Mouse (Mus musculus) testis, adult 2 months (tissue): ENCODE results near the gene Mttp. TPM values are rescaled to one million over a fixed set of nuclear protein-coding genes. Genes with fewer than 3 reads are reported as not detected.

Experiments used
- H3K27ac ChIP-seq: fragments of 200-500 bp; 2 replicates; pipeline ENCODE4 v1.5.1; 2012; ENCODE audit warnings: low read depth, low read length; ENCODE audit not compliant: control insufficient read depth, insufficient read depth
- H3K27me3 ChIP-seq: fragments of 200-500 bp; 2 replicates; pipeline ENCODE4 v1.6.1; 2012; ENCODE audit warnings: mild to moderate bottlenecking, low read length, moderate library complexity; ENCODE audit not compliant: control insufficient read depth, insufficient read depth
- H3K36me3 ChIP-seq: fragments of 200-500 bp; 2 replicates; pipeline ENCODE4 v1.6.1; 2012; ENCODE audit warnings: mild to moderate bottlenecking, low read length; ENCODE audit not compliant: control insufficient read depth, insufficient read depth
- H3K4me1 ChIP-seq: fragments of 200-500 bp; 2 replicates; pipeline ENCODE4 v1.6.1; 2012; ENCODE audit warnings: low read length; ENCODE audit not compliant: control insufficient read depth, insufficient read depth
- H3K4me3 ChIP-seq: fragments of 200-500 bp; 2 replicates; pipeline ENCODE4 v1.5.1; 2012; ENCODE audit warnings: low read depth, mild to moderate bottlenecking, low read length, moderate library complexity, mixed read lengths; ENCODE audit not compliant: control insufficient read depth
- CTCF ChIP-seq: fragments of 200-500 bp; IDR thresholded peaks from 2 replicates; pipeline ENCODE4 v1.5.1; 2012; ENCODE audit warnings: low read depth, mild to moderate bottlenecking, inconsistent platforms, low read length, moderate library complexity; ENCODE audit not compliant: control insufficient read depth, insufficient read depth, insufficient replicate concordance
- POLR2A ChIP-seq: fragments of 200-500 bp; IDR thresholded peaks from 2 replicates; pipeline ENCODE4 v1.6.1; 2012; ENCODE audit warnings: low read depth, mild to moderate bottlenecking, inconsistent platforms, low read length, moderate library complexity; ENCODE audit not compliant: control insufficient read depth
- polyA plus RNA-seq: library from polyadenylated mRNA; depleted of rRNA; stranded (reverse); fragments of >200 nt; gene quantifications from 2 replicates; pipeline ENCODE4 v1.2.3, GENCODE M21; 2012

The Mttp gene
- polyA plus RNA-seq, 1 experiment = 10.9 TPM

DNA sequence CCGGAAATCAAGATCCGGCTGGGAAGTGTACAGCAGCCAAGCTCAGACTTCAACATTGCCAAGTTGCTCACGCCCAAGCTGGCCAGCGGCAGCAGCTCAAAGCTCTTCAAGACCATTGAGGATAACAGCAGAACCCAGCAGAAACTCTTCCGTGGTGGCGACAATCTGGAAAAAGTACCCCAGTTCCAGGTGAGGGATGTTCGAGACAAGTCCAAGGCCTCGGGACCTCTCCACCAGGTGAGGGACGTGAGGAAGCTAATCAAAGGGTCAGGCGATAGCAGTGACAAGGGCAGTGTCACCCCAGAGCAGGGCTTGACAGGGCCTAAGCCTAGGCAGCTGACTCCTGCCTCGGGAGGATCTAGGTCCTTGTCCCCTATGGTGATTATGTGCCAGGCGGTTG is 76.7 kb downstream of the Mttp start:
- Histone ChIP-seq H3K4me1 (peaks cover 7% of the 10 kb centered on the region), H3K27ac (no peak overlapping the region), H3K4me3 (no peak overlapping the region), H3K36me3 (no peaks in the 10 kb centered on the region), H3K27me3 (no peaks in the 10 kb centered on the region)
- TF ChIP-seq CTCF (no peak), POLR2A (no peak)

DNA sequence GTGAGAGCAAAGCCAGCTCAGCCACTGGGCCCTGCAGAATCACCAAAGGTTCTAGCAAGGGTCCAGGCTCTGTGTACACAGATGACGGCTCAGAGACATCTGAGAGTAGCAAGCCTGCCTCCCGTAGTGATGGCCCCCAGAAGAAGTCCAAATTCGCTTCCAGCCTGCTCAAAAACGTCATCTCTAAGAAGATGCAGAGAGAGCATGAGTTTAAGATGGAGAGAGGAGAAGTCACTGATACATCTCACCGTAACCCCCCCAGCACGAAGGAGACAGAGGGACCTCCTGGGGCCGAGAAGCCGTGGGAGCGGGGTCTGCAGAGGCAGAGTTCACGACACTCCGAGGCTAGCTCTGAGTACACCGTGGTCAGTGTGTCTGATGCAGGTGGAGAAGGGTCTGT is 77.5 kb downstream of the Mttp start, which contains the start of gene Gm5105:
Gene Gm5105 (minus strand): TSS at position 101 of the 400 bp plus-strand sequence.
- H3K4me1 ChIP-seq = peaks cover 7% of the 10 kb centered on the region
- H3K27ac ChIP-seq = no peak within 1 kb of the TSS

DNA sequence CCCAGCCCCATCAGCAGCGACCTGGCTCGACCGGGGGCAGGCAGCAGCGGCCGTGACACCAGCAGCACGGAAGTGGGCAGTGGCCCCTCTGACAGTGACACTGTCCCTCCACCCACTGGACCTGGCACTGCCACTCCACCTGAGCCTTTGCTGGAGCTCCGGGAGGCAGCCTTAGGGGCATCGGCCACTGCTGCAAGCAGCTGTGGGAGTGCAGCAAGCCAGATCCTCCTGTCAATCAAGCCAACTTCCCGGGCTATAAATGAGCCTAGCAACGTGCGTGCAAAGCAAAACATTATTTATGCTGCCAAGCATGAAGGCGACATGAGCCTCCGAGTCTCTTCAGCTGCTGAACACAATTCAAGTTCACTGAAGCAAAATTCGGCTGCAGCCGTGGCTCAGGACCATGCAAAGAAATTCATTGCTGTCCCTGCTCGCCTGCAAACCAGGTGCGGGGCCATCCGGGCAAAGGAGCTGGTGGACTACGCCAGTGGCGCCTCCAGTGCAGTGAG is 78.4 kb downstream of the Mttp start:
- Histone ChIP-seq H3K27me3 (no peaks in the 10 kb centered on the region), H3K4me1 (peaks cover 7% of the 10 kb centered on the region), H3K27ac (no peak overlapping the region), H3K4me3 (no peak overlapping the region), H3K36me3 (no peaks in the 10 kb centered on the region)
- no peak for TF ChIP-seq POLR2A
- TF ChIP-seq CTCF = no peak

More for the DNA sequence above, 77.5 kb downstream of the Mttp start, which contains the start of gene Gm5105:
- TF ChIP-seq CTCF (no peak), POLR2A (no peak)
- H3K27me3 ChIP-seq = no peaks in the 10 kb centered on the region
- H3K4me3 ChIP-seq = no peak within 1 kb of the TSS
- H3K36me3 ChIP-seq = no peaks in the 10 kb centered on the region

DNA sequence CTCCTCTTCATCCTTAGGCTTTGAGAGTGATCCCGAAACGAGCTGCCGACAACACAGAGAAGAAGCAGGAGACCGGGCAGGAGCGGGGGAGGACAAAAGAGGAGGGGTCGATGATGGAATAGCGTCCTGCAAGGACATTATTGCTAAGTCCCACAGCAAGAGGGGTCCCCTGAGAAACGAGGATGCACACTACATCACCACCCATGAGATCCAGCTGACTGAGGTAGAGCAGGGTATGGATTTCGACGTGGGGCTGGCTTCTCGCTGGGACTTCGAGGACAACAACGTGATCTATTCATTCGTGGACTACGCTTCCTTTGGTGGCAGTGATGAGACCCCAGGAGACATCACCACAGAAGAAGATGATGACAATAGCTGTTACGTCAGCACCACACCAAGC is 78.8 kb downstream of the Mttp start:
- H3K36me3 ChIP-seq = no peaks in the 10 kb centered on the region
- H3K27ac ChIP-seq = no peak overlapping the region
- no peak overlapping the region for H3K4me3 ChIP-seq
- TF ChIP-seq CTCF = no peak
- TF ChIP-seq POLR2A = no peak
- peaks cover 7% of the 10 kb centered on the region for H3K4me1 ChIP-seq
- no peaks in the 10 kb centered on the region for H3K27me3 ChIP-seq

DNA sequence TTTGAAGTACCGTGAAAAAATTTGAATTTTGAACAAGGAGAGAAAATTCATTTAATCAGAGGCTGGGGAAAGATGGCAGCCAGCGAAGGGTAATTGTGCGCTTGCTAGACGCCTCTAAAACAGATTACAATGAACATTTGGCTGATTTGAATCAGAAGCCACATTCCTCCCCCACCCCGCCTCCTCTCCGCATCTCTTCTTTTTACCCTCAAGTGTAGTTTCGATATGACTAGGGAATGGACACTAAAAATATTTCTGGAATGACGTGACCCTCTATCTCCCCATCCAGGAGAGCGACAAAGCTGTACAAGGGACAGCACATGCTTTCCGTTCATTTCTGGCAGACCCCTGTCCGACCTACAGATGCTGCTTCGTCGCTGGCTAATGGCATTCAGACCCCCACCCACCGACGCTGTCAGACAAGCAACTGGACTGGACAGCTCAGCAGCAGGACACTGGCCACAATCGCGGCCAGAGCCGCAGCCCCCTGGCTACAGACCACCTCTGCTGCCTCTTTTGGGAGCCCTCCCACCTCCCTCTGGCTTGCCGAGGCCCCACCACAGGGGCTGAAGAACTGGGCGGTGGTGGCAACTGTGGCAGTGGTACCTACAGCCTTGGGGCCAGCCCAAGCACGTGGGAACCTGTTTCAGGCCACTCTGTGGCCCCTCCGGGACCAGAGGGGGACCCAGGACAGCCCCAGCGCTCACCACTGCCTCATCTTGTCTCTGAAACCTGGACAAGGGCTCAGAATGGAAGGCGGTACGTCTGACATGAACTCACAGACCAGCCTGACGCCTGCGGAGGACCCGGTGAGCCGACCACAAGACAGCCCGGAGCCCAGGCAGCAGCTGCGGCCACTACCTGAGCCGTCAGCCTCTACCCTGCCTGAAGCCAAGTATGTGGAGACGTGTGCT is 79.8 kb downstream of the Mttp start, which contains the start of gene 1110002E22Rik:
Gene 1110002E22Rik (plus strand): TSS at position 321 of the 914 bp plus-strand sequence.
- no peak within 1 kb of the TSS for H3K27ac ChIP-seq
- TF ChIP-seq CTCF (no peak), POLR2A (no peak)
- no peaks in the 10 kb centered on the region for H3K36me3 ChIP-seq
- H3K27me3 ChIP-seq = no peaks in the 10 kb centered on the region
- no peak within 1 kb of the TSS; the same call in 1 of the 2 replicates for H3K4me3 ChIP-seq
- peaks cover 7% of the 10 kb centered on the region for H3K4me1 ChIP-seq

DNA sequence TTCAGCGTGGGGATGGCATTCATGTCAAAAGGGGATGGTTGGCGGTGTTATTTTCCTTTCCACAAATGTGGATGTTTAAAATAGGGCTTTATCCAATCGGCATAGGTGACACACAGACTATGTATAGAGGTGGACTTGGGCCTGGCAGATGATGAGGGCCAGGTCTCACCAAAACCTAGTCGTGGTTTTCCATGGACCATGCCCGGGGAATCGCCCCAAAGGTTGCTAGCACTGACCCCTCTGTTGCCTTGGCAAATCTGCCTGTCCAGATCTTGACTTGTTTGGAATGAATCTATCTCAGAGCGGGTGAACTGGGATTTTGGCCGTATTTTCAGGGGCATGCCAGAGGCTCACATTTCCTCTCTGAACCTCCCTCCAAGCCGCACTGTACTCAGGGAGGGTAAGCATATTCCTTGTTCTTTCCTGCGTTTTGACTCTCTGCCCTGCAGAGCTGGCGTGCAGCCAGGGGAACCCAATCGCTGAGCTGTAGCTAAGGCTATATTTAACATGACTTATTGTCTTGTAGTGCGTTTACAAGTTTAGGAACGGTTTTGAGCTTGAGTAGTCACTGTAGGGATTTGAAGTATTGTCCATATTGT is 80.9 kb downstream of the Mttp start:
- Histone ChIP-seq H3K4me3 (no peak overlapping the region), H3K27ac (no peak overlapping the region), H3K4me1 (peaks cover 7% of the 10 kb centered on the region), H3K27me3 (no peaks in the 10 kb centered on the region), H3K36me3 (no peaks in the 10 kb centered on the region)
- TF ChIP-seq POLR2A (no peak), CTCF (no peak)

DNA sequence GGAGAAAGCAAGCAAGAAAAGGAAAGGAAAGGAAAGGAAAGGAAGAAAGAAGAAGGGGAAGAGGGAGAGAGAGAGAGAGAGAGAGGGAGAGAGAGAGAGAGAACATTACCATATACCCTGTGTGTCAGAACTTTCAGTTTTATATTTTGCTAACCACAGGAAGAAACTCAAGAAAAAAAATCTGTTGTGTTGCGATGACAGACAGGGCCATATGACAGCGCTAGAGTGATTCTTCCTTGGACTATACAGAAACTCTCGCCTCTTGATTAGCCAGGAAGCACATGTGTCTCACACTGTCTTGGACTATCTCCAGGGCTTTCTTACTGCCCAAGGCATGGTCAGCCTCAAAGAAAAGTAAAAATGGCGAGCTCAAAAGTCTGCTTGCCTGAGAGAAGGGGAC is 82.1 kb downstream of the Mttp start:
- TF ChIP-seq CTCF (no peak), POLR2A (no peak)
- Histone ChIP-seq H3K27me3 (no peaks in the 10 kb centered on the region), H3K4me3 (no peak overlapping the region), H3K27ac (no peak overlapping the region), H3K36me3 (no peaks in the 10 kb centered on the region), H3K4me1 (peaks cover 7% of the 10 kb centered on the region)
